Mouse (Mus musculus) thymus, adult 2 months (tissue): ENCODE results near the gene Ankrd55.

ENCODE experiments used
- CTCF ChIP-seq: fragments of 200-500 bp; IDR thresholded peaks from 2 replicates; pipeline ENCODE4 v1.5.1; 2012; ENCODE audit warnings: mild to moderate bottlenecking, control low read depth, low read length, moderate library complexity, borderline replicate concordance; ENCODE audit not compliant: control insufficient read depth, poor library complexity, insufficient read depth; ENCODE audit errors: extremely low read depth
- POLR2A ChIP-seq: fragments of 200-500 bp; IDR thresholded peaks from 2 replicates; pipeline ENCODE4 v1.6.1; 2012; ENCODE audit warnings: mild to moderate bottlenecking, low read length, control low read depth, moderate library complexity; ENCODE audit not compliant: control insufficient read depth, poor library complexity, insufficient read depth; ENCODE audit errors: extremely low read depth

GRCm38 (mm10) chr13:112292489-112292888 lies 4.2 kb downstream of the Ankrd55 start:
- TF ChIP-seq POLR2A (no peak), CTCF (no peak)
